Mouse (Mus musculus) ovary, postnatal 10 days (tissue): ENCODE data around the gene St3gal4.
"Not testable (repeated sequence)": the region's sequence is repeated elsewhere in the genome, so short reads cannot be mapped to it uniquely, and the experiment has no call there.

Experiments
- DNase-seq: peaks from one replicate; pipeline ENCODE4 v3.0.0; 2022; ENCODE audit warnings: low spot score

Gene St3gal4

DNA sequence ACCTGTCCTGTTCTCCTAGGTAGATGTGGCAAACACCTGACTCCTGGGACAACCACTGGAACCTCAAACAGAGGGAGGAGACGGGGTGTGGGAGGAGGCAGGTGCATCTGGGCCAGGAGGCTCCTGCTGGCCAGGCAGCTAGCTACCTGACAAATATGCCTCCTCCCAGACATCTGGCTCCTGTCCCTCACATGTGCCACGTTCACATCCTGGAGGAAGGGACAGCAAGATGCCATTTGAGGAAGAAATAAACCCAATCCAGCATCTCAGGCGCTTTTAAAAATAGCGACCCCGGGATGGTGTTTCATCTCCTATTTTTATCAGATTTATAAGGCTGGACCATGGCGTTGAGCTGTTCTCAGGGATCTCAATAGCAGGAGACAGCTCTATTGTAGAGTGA, at the start of gene St3gal4:
St3gal4 (minus strand) TSS at position 101 of the 400 bp plus-strand sequence.
- no peak for DNase-seq

DNA sequence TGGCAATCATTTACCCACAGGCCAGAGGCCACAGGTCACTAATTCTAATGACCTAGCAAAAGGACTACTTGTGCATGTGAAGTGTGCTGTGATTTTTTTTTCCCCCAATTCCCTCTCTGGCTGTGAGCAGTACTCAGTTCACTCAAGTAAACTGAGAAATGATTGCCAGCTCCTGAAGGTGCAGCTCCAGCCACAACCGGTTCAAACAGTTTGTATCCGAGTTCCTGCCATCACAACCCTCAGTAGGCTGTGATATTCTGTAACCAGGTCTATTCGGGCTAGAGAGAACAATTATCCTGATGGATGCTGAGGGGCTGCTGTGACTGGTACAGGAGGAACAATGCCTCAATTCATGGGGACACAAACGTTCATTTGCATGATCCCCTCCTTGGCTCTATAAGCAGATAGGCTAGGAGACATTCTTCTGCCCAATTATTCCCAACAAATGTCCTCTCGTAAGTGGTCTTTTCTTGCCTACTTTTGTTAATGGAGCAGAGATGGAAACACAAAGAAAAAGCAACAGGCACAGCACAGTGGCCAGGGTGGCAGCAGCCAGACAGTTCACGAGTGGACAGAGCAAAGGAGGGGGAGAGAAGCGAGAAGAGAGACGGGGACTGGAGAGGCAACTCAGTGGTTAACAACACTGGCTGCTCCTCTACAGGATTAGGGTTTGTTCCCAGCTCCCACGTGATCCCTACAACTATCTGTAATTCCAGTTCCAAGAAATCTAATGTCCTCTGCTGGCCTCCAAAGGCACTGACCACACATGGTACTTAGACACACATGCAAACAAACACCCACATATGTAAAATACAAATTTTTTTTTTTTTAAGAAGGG, 47.9 kb upstream of the St3gal4 start:
- DNase-seq: no peak

DNA sequence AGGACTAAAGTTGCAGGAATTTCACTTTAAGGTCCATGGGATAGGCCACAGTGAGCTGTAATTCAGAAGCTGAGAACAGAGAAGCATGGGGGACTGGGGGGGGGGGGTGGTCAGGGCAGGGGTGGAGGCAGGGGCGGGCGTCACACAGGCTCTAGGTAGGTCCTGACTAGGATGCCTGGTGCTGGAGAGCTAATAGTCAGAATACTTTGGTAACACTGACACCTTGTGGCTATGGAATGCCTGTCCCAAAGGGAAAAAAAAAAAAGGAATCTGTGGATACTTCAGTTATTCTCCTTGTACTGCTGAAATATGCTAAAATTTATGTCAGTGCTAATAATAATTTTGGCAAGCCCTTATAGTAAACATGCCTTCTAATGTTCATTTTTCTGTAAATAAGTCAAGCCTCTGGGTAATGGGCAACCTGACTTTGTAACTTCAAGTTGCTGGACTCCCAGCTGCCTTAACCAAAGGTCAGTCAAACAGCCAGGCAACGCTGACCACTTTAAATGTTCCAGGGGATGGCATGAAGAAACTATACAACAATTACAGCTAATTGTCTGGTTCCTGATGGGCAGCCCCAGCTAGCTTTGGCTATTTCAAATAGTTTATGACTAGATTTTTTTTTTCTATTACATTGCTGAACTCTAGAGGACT, 47.2 kb upstream of the St3gal4 start:
- no peak for DNase-seq

GRCm38 (mm10) chr9:35164142-35164874, 45.2 kb upstream of the St3gal4 start:
- no peak for DNase-seq

DNA sequence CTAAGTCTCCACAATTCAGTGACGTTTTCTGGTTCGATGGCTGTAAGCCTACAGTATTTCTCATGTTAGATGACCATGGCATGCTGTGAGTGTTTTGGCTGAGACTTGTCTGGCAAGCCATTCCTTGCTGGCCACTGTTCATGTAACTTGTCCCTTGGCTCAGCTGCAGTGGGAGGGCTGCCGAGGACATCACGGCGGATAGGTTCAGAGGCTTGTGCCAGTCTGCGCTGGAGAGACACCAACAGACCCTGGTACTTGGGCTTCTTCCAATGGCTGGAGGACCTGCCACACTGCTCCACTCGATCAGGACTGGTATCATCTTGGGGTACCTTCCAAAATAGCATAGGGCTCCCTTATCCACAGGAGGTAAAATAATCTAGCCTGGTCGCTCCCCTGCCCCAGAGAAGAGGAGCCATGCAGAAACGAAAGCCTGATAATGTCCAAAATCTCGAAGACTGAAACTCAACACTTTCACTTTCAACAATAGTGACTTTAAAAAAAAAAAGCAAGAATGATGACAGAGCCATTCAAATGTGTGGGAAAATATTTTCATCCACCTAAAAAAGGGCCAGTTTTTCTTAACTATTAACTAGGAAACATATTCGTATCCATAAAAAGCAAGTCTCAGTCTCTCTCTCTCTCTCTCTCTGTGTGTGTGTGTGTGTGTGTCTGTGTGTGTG, 44.1 kb upstream of the St3gal4 start:
- no peak for DNase-seq

- DNase-seq: no peak
Measured at GRCm38 (mm10) chr9:35161721-35162120, 42.7 kb upstream of the St3gal4 start.

DNA sequence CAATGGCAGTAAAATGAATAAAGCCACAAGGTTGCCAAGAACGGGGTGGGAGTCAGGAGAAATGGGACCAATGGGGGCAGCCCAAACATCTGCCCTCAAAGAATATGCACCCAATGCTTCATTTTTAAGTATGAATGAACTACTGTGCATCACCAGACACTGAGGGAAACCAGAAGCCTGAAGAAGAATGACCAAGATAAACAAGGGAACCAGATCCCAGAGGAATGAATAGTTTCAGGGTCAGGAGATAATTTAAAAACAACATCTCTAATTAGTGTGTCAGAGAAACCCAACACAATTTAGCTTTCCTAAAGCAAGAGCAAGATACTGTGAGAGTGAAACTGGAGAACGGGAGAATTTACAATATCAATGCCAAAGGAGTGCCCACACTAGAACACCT, 41.6 kb upstream of the St3gal4 start:
- DNase-seq: no peak

DNA sequence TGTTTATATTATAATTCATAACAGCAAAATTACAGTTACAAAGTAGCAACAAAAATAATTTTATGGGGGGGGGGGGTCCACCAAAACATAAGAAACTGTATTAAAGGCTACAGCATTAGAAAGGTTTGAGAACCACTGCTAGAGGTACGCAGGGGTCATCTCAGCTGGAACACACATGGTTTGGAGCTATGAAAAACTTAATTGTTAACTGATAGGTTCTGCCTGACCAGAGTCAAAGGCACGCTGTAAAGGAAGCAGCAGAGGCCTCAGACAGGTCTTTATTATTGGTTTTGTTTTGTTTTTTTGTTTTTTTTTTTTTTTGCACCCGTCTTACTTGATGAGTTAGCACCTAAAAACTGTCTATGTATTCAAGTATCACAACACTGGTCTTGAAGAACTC, 39.4 kb upstream of the St3gal4 start:
- DNase-seq: no peak

DNA sequence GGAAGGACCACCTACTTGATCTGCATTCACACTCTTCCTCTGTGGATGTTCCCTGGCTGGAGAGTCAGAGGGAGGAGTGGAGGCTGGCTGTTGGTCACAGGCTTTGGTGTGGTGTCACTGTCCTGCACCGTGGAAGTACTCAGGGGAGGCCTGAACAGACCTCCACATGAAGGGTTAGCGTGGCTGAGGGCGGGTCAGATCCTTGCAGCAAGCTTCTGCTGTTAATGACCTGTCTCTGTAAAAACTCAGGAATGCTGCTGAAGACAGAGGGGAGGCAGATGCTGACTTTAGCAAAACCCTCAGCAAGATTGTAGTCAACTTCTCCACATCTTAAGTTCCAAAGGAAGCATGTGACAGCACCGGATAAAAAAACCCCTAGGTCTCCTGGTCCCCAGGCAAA, 37.8 kb upstream of the St3gal4 start:
- no peak for DNase-seq

- DNase-seq: no peak
Measured at GRCm38 (mm10) chr9:35156002-35156710, 37.1 kb upstream of the St3gal4 start.

- no peak for DNase-seq
Measured at GRCm38 (mm10) chr9:35152923-35153322, 33.9 kb upstream of the St3gal4 start.

- DNase-seq: not testable (repeated sequence)
Measured at GRCm38 (mm10) chr9:35148822-35149221, 29.8 kb upstream of the St3gal4 start.

- not testable (repeated sequence) for DNase-seq
Measured at GRCm38 (mm10) chr9:35147261-35147660, 28.2 kb upstream of the St3gal4 start.

DNA sequence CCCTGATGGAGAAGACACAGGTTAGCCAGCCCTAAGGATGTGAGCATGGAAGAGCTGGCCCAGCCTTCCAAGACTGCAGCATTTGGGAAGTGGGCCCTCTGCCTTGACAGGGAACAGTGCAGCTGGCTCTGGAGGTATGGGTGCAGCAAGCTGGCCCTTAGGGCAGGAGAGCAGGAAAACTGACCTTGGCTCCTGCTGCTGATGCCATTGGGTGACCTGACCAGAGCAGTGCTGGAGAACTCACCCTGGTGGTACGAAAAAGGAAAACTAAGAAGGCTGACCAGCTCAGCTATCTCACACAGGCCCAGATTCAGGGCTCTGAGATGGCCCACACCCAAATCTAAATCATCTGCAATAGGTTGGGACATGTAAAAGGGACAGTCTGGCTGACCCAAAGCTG, 26.8 kb upstream of the St3gal4 start:
- DNase-seq: no peak

- no peak for DNase-seq
Measured at GRCm38 (mm10) chr9:35145118-35145517, 26.1 kb upstream of the St3gal4 start.

GRCm38 (mm10) chr9:35142221-35142620, 23.2 kb upstream of the St3gal4 start:
- no peak for DNase-seq

DNA sequence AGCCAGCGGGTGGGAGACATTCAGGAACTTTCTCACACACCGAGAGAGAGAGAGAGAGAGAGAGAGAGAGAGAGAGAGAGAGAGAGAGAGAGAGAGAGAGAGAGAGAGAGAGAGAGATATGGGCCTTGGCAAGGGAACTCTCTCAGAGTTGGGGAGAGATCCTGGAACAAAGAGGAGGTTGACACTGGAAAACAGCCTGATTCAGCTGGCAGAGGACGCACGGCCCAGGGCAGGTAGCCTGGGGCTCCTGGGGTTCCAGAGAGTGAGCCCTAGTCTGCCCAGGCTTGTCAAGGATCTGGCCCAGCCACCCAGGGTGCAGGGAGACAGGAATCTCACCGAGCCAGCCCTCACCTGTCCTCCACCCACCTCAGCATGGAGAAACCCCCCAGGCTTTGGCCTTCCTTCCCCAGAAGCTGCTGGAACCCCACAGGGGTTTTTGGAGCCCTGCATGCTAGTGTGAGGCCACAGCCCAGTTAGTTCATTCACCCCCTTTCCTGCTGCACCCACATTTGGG, 20.2 kb upstream of the St3gal4 start:
- no peak for DNase-seq

DNA sequence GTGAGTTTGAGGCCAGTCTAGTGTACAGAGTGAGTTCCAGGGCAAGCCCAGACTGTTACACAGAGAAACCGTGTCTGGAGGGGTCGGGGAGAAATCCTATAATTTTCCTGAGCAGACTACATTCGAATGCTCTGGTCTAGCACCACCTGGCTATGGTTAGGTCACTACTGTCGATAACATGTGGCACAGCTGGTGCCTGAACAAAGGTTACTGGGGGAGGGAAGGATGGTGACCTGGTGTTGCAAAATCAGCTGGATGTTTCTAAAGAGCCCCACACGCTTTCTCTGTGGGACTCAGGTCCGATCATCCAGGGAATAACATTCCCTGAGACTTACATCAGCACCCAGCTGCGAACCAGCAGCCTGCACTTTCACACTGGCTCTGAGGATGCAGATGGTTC, 19.0 kb upstream of the St3gal4 start:
- no peak for DNase-seq

- DNase-seq: no peak
Measured at GRCm38 (mm10) chr9:35135575-35135974, 16.5 kb upstream of the St3gal4 start.

GRCm38 (mm10) chr9:35131637-35132397, 12.7 kb upstream of the St3gal4 start:
- no peak for DNase-seq

- no peak for DNase-seq
Measured at GRCm38 (mm10) chr9:35128995-35129418, 9.9 kb upstream of the St3gal4 start.
